Mouse (Mus musculus): ENCODE measurements around the gene Stmnd1. TPM values are rescaled to one million over a fixed set of nuclear protein-coding genes. Genes with fewer than 3 reads are reported as not detected.

The Stmnd1 gene
- polyA plus RNA-seq (2012; fragmentation: generic; extraction: Trizol), result not detected

DNA sequence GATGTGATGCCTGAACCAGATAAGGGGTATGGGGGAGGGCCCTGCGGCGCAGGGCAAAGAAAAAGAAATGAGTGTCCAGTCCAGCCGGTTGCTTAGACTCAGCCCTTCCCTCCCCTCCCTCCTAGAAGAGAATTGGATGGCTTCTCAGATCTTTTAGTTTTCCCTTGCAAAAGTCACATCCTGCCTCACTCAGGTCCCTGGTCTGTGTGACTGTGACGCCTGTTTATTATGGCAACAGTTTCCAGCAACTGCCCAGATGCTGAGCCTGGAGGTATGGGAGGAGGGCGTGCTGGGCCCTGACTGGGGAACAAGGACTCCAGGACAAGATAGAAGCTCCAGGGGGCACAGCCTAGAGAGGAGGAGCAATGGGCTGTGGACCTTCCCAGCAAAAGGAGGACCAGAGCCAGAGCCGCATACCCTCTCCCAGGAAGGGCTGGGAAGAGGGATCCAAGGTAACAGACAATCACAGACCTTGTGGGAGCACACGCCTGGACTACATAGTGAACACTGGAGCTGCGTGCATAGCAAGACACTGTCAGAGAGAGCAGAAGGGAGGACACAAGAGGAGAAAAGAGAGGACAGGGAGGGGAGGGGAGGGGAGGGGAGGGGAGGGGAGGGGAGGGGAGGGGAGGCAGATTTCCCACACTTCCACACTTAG is at the start of gene Stmnd1:
Gene Stmnd1, plus strand, starts transcription at position 269 of the 658 bp plus-strand sequence.

Other genes with a start within 250 kb of the Stmnd1 start
- not detected for gene Rbm24, start 144.7 kb downstream of the Stmnd1 start, polyA plus RNA-seq (2012; fragmentation: generic; extraction: Trizol)
- not detected for gene Cap2, start 228.1 kb downstream of the Stmnd1 start, polyA plus RNA-seq (2012; fragmentation: generic; extraction: Trizol)

Measured in C3H10T1/2 (cell line).